20 mouse cellular contexts compared by ENCODE assay signal in genomic region chr3:26243274-26243673, GRCm38 (mm10).
"Had no signal": no experiment of that assay in that cellular context is flagged by ENCODE, and none has a peak within 500 bp of the region (broad histone marks: within the 10 kb centered on the region; RNA-seq: fewer than 3 reads in every experiment).

No protein-coding gene starts in this region.

- H3K4me1 ChIP-seq: limb, embryonic 12.5 days; limb, embryonic 15.5 days; liver, embryonic 12.5 days; liver, embryonic 15.5 days; lung, embryonic 15.5 days; megakaryocyte, embryonic 14.5 days had no signal

- H3K27me3 ChIP-seq: limb, embryonic 12.5 days; limb, embryonic 15.5 days; liver, embryonic 12.5 days; liver, embryonic 15.5 days; lung, embryonic 15.5 days; megakaryocyte, embryonic 14.5 days had no signal

- H3K4me3 ChIP-seq: limb, embryonic 12.5 days; limb, embryonic 15.5 days; liver, embryonic 12.5 days; liver, embryonic 15.5 days; lung, embryonic 15.5 days; megakaryocyte, embryonic 14.5 days had no signal

- H3K9me3 ChIP-seq: limb, embryonic 12.5 days; limb, embryonic 15.5 days; liver, embryonic 12.5 days; liver, embryonic 15.5 days; lung, embryonic 15.5 days; megakaryocyte, embryonic 14.5 days had no signal

- H3K9ac ChIP-seq: limb, embryonic 12.5 days; limb, embryonic 15.5 days; liver, embryonic 12.5 days; liver, embryonic 15.5 days; lung, embryonic 15.5 days had no signal

- DNase-seq: kidney, adult 18-20 months; kidney, adult 9 months; kidney, postnatal 14 days; kidney, postnatal 4 days; left cerebral cortex, postnatal 4 days; lung, adult 18-20 months; lung, postnatal 10 days; lung, postnatal 36 days; right cerebral cortex, postnatal 4 days; thymus, adult 2 months; thymus, postnatal 14 days; thymus, postnatal 4 days had no signal

- H3K27ac ChIP-seq: limb, embryonic 12.5 days; limb, embryonic 15.5 days; liver, embryonic 12.5 days; liver, embryonic 15.5 days; lung, embryonic 15.5 days; stomach, postnatal 0 days had no signal

- H3K4me2 ChIP-seq: limb, embryonic 12.5 days; limb, embryonic 15.5 days; liver, embryonic 12.5 days; liver, embryonic 15.5 days; lung, embryonic 15.5 days had no signal

- H3K36me3 ChIP-seq: limb, embryonic 12.5 days; limb, embryonic 15.5 days; liver, embryonic 12.5 days; liver, embryonic 15.5 days; lung, embryonic 15.5 days had no signal

- ATAC-seq: intestine, embryonic 16.5 days; liver, embryonic 12.5 days had no signal
